Mouse (Mus musculus): ENCODE results near the gene Olfr345. TPM values are rescaled to one million over a fixed set of nuclear protein-coding genes. Genes with fewer than 3 reads are reported as not detected.

Olfr345 gene
- not detected in 2 replicates for polyA plus RNA-seq (2012; rRNA removed)

DNA sequence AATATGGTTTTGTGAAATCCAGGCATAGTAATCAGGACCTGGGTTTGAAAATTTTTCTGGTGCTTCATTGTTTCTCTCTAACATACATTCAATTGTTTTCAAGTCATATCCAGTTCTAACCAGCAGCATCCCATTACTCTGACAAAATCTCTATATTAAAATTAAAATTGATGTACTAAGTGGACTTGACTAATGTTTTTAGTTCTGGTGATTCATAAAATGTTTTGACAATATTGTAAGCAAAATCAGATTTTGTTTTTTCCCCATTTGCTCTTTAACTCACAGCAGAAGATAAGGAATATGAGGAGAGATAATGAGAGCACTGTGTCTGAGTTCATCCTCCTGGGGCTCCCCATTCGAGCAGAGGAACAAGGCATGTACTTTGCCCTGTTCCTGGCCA, at the start of gene Olfr345:
Gene Olfr345, plus strand, starts transcription at position 301 of the 400 bp plus-strand sequence.
- DNase-seq (ENCODE audit: low read depth), result no peak
- no peak for TF ChIP-seq POLR2A (IDR thresholded peaks at IDR 0.05; ENCODE audit: borderline replicate concordance, extremely low read depth, insufficient read depth, insufficient read length, poor library complexity, severe bottlenecking)
- no peak for TF ChIP-seq CTCF (IDR thresholded peaks at IDR 0.05; ENCODE audit: borderline replicate concordance, extremely low read depth, insufficient read depth, insufficient read length)

DNA sequence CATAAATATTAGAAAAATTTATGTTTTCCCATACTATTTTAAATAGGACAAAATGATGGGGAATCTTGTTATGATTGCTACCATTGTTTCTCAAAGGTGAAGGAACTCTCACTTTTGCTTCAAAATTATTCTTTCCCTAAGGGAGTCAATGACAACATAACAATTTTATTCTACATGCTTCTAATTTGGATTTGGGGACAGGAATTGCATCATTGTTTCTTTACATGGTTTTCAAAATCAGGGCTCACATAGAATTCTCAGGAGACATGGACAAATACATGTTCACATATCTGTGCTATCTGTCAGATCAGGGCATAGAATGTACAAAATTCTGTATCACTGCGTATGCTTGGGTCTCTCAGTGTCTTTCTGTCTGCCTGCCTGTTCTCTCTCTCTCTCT, 45.6 kb downstream of the Olfr345 start, which contains the start of gene Olfr346:
Gene Olfr346, plus strand, starts transcription at position 301 of the 400 bp plus-strand sequence.
- no peak for DNase-seq (ENCODE audit: low read depth)

More for the DNA sequence above, 45.6 kb downstream of the Olfr345 start, which contains the start of gene Olfr346:
- no peak for TF ChIP-seq POLR2A (IDR thresholded peaks at IDR 0.05; ENCODE audit: borderline replicate concordance, extremely low read depth, insufficient read depth, insufficient read length, poor library complexity, severe bottlenecking)
- TF ChIP-seq CTCF (IDR thresholded peaks at IDR 0.05; ENCODE audit: borderline replicate concordance, extremely low read depth, insufficient read depth, insufficient read length), result no peak

Other genes with a start within 250 kb of the Olfr345 start
- gene Olfr339, start 221.1 kb upstream of the Olfr345 start, polyA plus RNA-seq (2012; rRNA removed), result not detected in 2 replicates
- gene Olfr340, start 187.5 kb upstream of the Olfr345 start, polyA plus RNA-seq (2012; rRNA removed), result not detected in 2 replicates
- gene Olfr341, start 157.6 kb upstream of the Olfr345 start, polyA plus RNA-seq (2012; rRNA removed), result not detected in 2 replicates
- not detected in 2 replicates for gene Olfr342, start 115.0 kb upstream of the Olfr345 start, polyA plus RNA-seq (2012; rRNA removed)
- not detected in 2 replicates for gene Olfr344, start 73.4 kb upstream of the Olfr345 start, polyA plus RNA-seq (2012; rRNA removed)
- not detected in 2 replicates for gene Olfr346, start 45.7 kb downstream of the Olfr345 start, polyA plus RNA-seq (2012; rRNA removed)
- gene Olfr347, start 91.9 kb downstream of the Olfr345 start, polyA plus RNA-seq (2012; rRNA removed), result not detected in 2 replicates
- gene Olfr348, start 144.2 kb downstream of the Olfr345 start, polyA plus RNA-seq (2012; rRNA removed), result not detected in 2 replicates
- not detected in 2 replicates for gene Olfr50, start 150.5 kb downstream of the Olfr345 start, polyA plus RNA-seq (2012; rRNA removed)
- gene Olfr3, start 177.0 kb downstream of the Olfr345 start, polyA plus RNA-seq (2012; rRNA removed), result not detected in 2 replicates
- gene Olfr350, start 206.3 kb downstream of the Olfr345 start, polyA plus RNA-seq (2012; rRNA removed), result not detected in 2 replicates
- gene Olfr351, start 222.6 kb downstream of the Olfr345 start, polyA plus RNA-seq (2012; rRNA removed), result not detected in 2 replicates
- gene Olfr352, start 228.4 kb downstream of the Olfr345 start, polyA plus RNA-seq (2012; rRNA removed), result not detected in 2 replicates

Measured in brain, embryonic 14.5 days (tissue).